Mouse (Mus musculus) limb, embryonic 14.5 days (tissue): Measurements from ENCODE around the gene Rhbdl1. TPM values are rescaled to one million over a fixed set of nuclear protein-coding genes. Genes with fewer than 3 reads are reported as not detected.

Source experiments
- ATAC-seq: fragments of 200-750 bp; cut with Nextera tagmentation; 2 replicates; pipeline ENCODE4 v1.8.0; 2017; ENCODE audit warnings: low read depth, moderate number of reproducible peaks, moderate TSS enrichment; ENCODE audit not compliant: low FRiP score
- DNase-seq: peaks from one replicate; pipeline ENCODE4 v3.0.0-alpha.2; 2015; ENCODE audit warnings: low spot score
- H3K27ac ChIP-seq: fragments of 300-500 bp; sonication (generic); replicated peaks from 2 replicates; pipeline ENCODE4 v1.5.1; 2014; ENCODE audit warnings: low read depth, mild to moderate bottlenecking, low read length, moderate library complexity, mixed read lengths
- H3K27me3 ChIP-seq: fragments of 300-500 bp; sonication (generic); 2 replicates; pipeline ENCODE4 v1.6.1; 2014; ENCODE audit warnings: low read length, mixed read lengths; ENCODE audit not compliant: control insufficient read depth, insufficient read depth
- H3K36me3 ChIP-seq: fragments of 300-500 bp; sonication (generic); 2 replicates; pipeline ENCODE4 v1.6.1; 2014; ENCODE audit warnings: mild to moderate bottlenecking, low read length, moderate library complexity, mixed read lengths; ENCODE audit not compliant: control insufficient read depth, insufficient read depth
- H3K4me1 ChIP-seq: fragments of 300-500 bp; sonication (generic); 2 replicates; pipeline ENCODE4 v1.6.1; 2014; ENCODE audit warnings: antibody characterized with exemption, low read length, mixed read lengths; ENCODE audit not compliant: control insufficient read depth, insufficient read depth
- H3K4me2 ChIP-seq: fragments of 300-500 bp; sonication (generic); replicated peaks from 2 replicates; pipeline ENCODE4 v1.6.1; 2014; ENCODE audit warnings: low read depth, mild to moderate bottlenecking, low read length, moderate library complexity; ENCODE audit not compliant: severe bottlenecking
- H3K4me3 ChIP-seq: fragments of 300-500 bp; sonication (generic); replicated peaks from 2 replicates; pipeline ENCODE4 v1.5.1; 2014; ENCODE audit warnings: low read length
- H3K9ac ChIP-seq: fragments of 300-500 bp; sonication (generic); 2 replicates; pipeline ENCODE4 v1.6.1; 2014; ENCODE audit warnings: mild to moderate bottlenecking, low read depth, low read length, moderate library complexity; ENCODE audit not compliant: severe bottlenecking
- H3K9me3 ChIP-seq: fragments of 300-500 bp; sonication (generic); 2 replicates; pipeline ENCODE4 v1.6.1; 2016; ENCODE audit warnings: low read length; ENCODE audit not compliant: control insufficient read depth
- POLR2A ChIP-seq: fragments of 200-500 bp; IDR thresholded peaks from 2 replicates; pipeline ENCODE4 v1.8.0; 2012; ENCODE audit warnings: inconsistent platforms, mild to moderate bottlenecking, moderate library complexity, borderline replicate concordance; ENCODE audit not compliant: insufficient read depth, insufficient read length; ENCODE audit errors: extremely low read depth
- WGBS: fragments of 180-500 bp; shearing (Covaris S2); extraction: QIAGEN DNeasy Blood & Tissue Kit; methylation state at CpG from one replicate; pipeline ENCODE4 v1.1.7; 2014; 5-methylcytosine and 5-hydroxymethylcytosine counted together
- polyA plus RNA-seq, 2 experiments: library from polyadenylated mRNA; depleted of rRNA in 1 of 2; stranded (reverse) in 1 of 2; unstranded in 1 of 2; fragments of >200 nt; fragmentation: Nextera tagmentation in 1 of 2; extraction: Ambion mirVana in 1 of 2; gene quantifications; 2 replicates each; pipeline versions ENCODE4 v1.2.1 to v1.2.3; 2012 to 2014

Gene Rhbdl1
- polyA plus RNA-seq, 2 experiments = 2.3 to 11.7 TPM

DNA sequence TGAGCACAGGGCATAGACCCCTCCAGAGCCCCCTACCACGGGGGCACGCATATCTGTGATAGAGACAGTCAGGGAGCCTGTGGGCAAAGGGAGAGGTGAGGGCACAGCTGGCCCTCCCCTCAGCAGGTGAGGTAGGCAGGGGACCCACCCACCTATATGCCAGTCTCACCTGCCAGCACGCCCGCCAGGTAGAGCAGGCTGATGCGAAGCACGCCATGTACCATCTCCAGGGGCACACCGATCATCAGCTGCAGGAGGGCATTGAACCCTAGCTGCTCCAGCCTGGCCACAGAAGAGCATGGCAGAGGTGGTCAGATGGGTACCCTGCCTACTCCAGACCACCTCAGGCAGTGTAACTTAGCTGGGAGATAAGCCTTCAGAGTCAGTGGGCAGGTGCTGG, 1.8 kb downstream of the Rhbdl1 start:
- H3K4me1 ChIP-seq = peaks cover 47% of the 10 kb centered on the region

DNA sequence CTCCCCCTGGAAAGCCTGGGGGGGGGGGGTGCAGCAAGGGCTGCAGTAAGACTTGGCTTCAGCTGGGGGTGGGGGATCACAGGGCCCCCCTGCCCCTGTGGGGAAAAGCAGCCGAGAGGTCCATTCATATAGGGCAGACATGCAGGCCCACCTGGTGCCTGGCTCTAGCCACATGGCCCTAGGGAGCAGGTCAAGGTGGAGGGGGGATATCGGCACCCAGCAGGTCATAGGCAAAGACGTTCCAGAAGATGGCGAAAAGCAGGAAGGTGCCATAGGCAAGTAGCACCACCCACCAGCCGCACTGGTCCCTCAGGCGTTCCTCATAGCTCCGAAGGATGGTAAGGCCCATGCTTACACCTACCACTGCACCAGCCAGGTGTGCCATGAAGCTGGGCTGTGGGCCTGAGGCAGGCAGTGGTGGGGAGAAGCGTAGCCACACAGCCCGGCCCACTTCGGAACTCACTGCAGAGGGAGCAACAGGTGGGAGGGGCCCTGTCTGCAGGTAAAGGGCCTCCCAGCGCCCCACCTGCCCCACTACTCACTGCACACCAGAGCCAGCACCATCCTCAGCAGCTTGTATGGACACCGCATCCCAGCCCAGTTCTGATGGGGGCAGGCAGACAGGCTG, 2.4 kb downstream of the Rhbdl1 start:
- Histone ChIP-seq H3K9ac (peak overlapping the region; percentile 77; the same call in 1 of the 2 replicates), H3K27me3 (no peaks in the 10 kb centered on the region), H3K27ac (no peak overlapping the region), H3K36me3 (peaks cover 49% of the 10 kb centered on the region), H3K9me3 (no peaks in the 10 kb centered on the region), H3K4me3 (peak overlapping the region; percentile 85), H3K4me1 (peaks cover 51% of the 10 kb centered on the region), H3K4me2 (peak overlapping the region; percentile 91)
- ATAC-seq (no peak), DNase-seq (no peak)
- 83% methylated on average over 12 of the region's 12 CpGs for WGBS
- TF ChIP-seq POLR2A = no peak

More for the DNA sequence above, 1.8 kb downstream of the Rhbdl1 start:
- Histone ChIP-seq H3K9ac (no peak overlapping the region), H3K27ac (no peak overlapping the region), H3K9me3 (no peaks in the 10 kb centered on the region), H3K4me2 (no peak overlapping the region), H3K36me3 (peaks cover 49% of the 10 kb centered on the region), H3K4me3 (no peak overlapping the region), H3K27me3 (no peaks in the 10 kb centered on the region)
- WGBS = 87% methylated on average over 7 of the region's 7 CpGs
- no peak for ATAC-seq
- no peak for TF ChIP-seq POLR2A
- DNase-seq = no peak

DNA sequence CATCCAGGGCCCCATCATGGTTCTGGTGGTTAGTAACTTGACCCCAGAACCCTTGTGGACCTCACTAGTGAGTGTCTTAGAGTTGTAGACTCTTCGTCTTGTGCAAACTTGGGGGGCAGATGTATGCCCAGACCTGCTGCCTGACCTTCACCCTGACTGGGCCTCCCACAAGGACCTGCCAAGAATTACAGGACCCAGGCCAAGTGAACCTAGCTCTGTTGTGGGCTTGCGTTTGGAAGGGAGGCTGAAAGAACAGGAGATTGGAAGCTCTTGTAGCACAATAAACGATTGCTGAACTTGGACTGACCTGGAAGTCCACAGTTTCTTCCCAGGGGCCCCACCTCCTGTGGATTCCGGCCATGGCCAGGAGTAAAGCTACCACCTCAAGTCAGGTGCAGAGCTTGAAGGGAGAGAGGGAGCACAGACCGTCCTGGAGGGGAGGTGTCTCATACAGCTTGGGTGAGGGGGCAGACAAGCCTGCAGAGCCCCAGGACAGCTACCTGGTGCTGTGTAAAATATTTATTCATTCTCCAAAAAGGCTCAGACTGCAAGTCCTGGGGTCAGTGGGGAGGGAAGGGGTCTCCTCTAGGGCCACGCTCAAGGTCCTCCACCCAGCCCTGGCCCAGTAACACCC, 3.0 kb downstream of the Rhbdl1 start:
- peak overlapping the region; percentile 91 for H3K4me2 ChIP-seq
- 34% methylated on average over 6 of the region's 6 CpGs for WGBS
- peak overlapping the region; percentile 89; the same call in 1 of the 2 replicates for H3K27ac ChIP-seq
- H3K9me3 ChIP-seq = no peaks in the 10 kb centered on the region
- peaks cover 42% of the 10 kb centered on the region for H3K36me3 ChIP-seq
- H3K9ac ChIP-seq = peak overlapping the region; percentile 77
- ATAC-seq = no peak
- peak overlapping the region; percentile 85 for H3K4me3 ChIP-seq
- TF ChIP-seq POLR2A = no peak
- no peaks in the 10 kb centered on the region for H3K27me3 ChIP-seq
- peaks cover 52% of the 10 kb centered on the region for H3K4me1 ChIP-seq
- DNase-seq = no peak

DNA sequence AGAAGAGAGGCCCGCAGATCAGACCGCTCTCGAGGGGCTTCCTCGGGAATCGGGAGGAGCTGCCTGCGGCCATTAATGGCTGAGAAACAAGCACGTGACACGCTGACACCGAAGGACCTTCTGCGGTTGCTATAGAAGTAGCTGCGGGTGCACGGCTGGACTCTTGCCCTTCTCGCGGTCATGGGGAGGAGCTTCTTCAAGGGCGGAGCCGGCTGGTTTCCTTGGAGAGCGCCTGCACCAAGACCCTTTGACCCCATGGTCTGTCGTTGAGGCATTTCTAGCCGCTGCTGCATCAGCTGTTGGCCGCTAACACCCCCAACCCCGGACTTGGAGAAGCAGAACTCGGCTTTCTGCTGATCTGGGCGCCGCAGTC, 3.8 kb downstream of the Rhbdl1 start, which contains the start of gene Stub1:
TSS of gene Stub1 (minus strand) at position 114 of the 373 bp plus-strand sequence.
- ATAC-seq (peak; percentile 66), DNase-seq (peak; percentile 89)
- H3K4me3 ChIP-seq = peak within 1 kb of the TSS; percentile 85
- H3K27ac ChIP-seq = peak within 1 kb of the TSS; percentile 89
- H3K36me3 ChIP-seq = peaks cover 38% of the 10 kb centered on the region
- TF ChIP-seq POLR2A = no peak
- H3K4me2 ChIP-seq = peak within 1 kb of the TSS; percentile 91
- H3K4me1 ChIP-seq = peaks cover 56% of the 10 kb centered on the region
- no peaks in the 10 kb centered on the region for H3K27me3 ChIP-seq
- H3K9ac ChIP-seq = peak within 1 kb of the TSS; percentile 77
- H3K9me3 ChIP-seq = no peaks in the 10 kb centered on the region
- WGBS = 0% methylated on average over 24 of the region's 24 CpGs

DNA sequence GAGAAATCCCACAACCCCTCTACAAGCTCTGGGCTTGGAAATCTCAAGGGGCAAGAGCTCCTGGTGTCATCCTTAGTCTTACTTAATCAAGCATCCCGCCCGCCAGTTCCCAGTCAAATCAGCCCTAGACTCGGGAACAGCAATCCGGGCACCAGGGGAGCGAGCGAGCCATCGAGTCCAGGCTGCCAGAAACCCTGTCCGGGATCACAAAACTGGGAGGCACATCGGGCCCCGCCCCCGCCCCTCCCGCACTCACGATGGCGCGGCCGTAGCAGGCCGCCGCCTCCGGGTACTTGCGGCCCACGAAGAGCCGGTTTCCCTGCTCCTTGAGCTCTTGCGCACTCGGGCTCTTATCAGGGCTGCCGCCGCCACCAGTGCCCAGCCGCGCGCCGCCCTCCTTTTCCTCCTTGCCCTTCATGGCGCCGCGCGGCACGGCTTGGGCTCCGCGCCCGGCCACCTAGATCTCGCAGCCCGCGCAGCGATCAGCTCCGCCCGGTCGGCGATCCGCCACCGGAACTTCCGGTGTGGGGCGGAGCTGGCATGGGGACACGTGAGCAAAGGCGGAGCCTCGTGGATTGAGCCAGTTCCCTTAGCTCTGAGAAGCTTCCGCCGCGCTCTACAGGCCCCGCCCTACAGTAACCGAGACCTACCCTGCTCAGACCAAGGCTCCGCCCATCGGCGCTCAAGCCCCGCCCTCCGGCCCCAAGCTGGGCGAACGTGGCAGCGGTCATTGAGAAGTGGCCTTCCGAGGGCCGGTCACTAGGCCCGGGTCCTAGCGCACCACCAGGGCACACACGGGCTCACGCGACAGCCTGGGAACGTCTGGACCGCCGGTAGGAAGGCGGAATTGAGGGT, 4.4 kb downstream of the Rhbdl1 start:
- peak overlapping the region; percentile 85 for H3K4me3 ChIP-seq
- H3K36me3 ChIP-seq = peaks cover 38% of the 10 kb centered on the region
- peaks cover 58% of the 10 kb centered on the region for H3K4me1 ChIP-seq
- TF ChIP-seq POLR2A = peak; percentile 74; the same call in 1 of the 2 replicates
- ATAC-seq (peak; percentile 92), DNase-seq (peak; percentile 99)
- H3K9me3 ChIP-seq = no peaks in the 10 kb centered on the region
- H3K9ac ChIP-seq = peak overlapping the region; percentile 77
- H3K27ac ChIP-seq = peak overlapping the region; percentile 89
- no peaks in the 10 kb centered on the region for H3K27me3 ChIP-seq
- peak overlapping the region; percentile 91 for H3K4me2 ChIP-seq
- under 1% methylated on average over 46 of the region's 77 CpGs for WGBS
